Mouse (Mus musculus) induced T-regulatory cell, adult 2 months (primary cell): Measurements from ENCODE around the gene Mymx.
"Not testable (repeated sequence)": the region's sequence is repeated elsewhere in the genome, so short reads cannot be mapped to it uniquely, and the experiment has no call there.

Source experiments
- DNase-seq: peaks from one replicate; pipeline ENCODE4 v3.0.0-alpha.2; 2012; ENCODE audit warnings: low read depth

Mymx gene

GRCm38 (mm10) chr17:45601877-45602304 lies at the start of gene Mymx:
Gene Mymx, minus strand, starts transcription at chr17:45602102.
- DNase-seq, result no peak

- DNase-seq, result no peak
Observed at GRCm38 (mm10) chr17:45644185-45644584, 42.3 kb upstream of the Mymx start.

- DNase-seq, result peak; percentile 81
Observed at GRCm38 (mm10) chr17:45642701-45643100, 40.8 kb upstream of the Mymx start.

- no peak for DNase-seq
Observed at GRCm38 (mm10) chr17:45641981-45642380, 40.1 kb upstream of the Mymx start.

GRCm38 (mm10) chr17:45638596-45639295 lies 36.8 kb upstream of the Mymx start:
- no peak for DNase-seq

GRCm38 (mm10) chr17:45634033-45634432 lies 32.1 kb upstream of the Mymx start:
- no peak for DNase-seq

GRCm38 (mm10) chr17:45631940-45632339 lies 30.0 kb upstream of the Mymx start:
- DNase-seq, result peak; percentile 79

GRCm38 (mm10) chr17:45630992-45631391 lies 29.1 kb upstream of the Mymx start:
- no peak for DNase-seq

GRCm38 (mm10) chr17:45629861-45630694 lies 28.2 kb upstream of the Mymx start:
- DNase-seq, result peak; percentile 83

- DNase-seq, result no peak
Observed at GRCm38 (mm10) chr17:45628885-45629855, 27.3 kb upstream of the Mymx start.

GRCm38 (mm10) chr17:45628160-45628559 lies 26.3 kb upstream of the Mymx start:
- no peak for DNase-seq

GRCm38 (mm10) chr17:45626577-45627134 lies 24.8 kb upstream of the Mymx start:
- DNase-seq, result peak; percentile 96

GRCm38 (mm10) chr17:45623425-45623824 lies 21.5 kb upstream of the Mymx start:
- DNase-seq, result not testable (repeated sequence)

GRCm38 (mm10) chr17:45619386-45620256 lies 17.7 kb upstream of the Mymx start:
- DNase-seq, result peak; percentile 64

- DNase-seq, result peak; percentile 53
Observed at GRCm38 (mm10) chr17:45618941-45619385, 17.1 kb upstream of the Mymx start.

- no peak for DNase-seq
Observed at GRCm38 (mm10) chr17:45617655-45618054, 15.8 kb upstream of the Mymx start.

GRCm38 (mm10) chr17:45616679-45617078 lies 14.8 kb upstream of the Mymx start:
- DNase-seq, result no peak

GRCm38 (mm10) chr17:45616046-45616650 lies 14.2 kb upstream of the Mymx start:
- DNase-seq, result no peak

- DNase-seq, result no peak
Observed at GRCm38 (mm10) chr17:45612921-45613320, 11.0 kb upstream of the Mymx start.

GRCm38 (mm10) chr17:45612008-45612407 lies 10.1 kb upstream of the Mymx start:
- no peak for DNase-seq
